ENCODE assay signal across 18 mouse cellular contexts in genomic region chrX:164901847-164902246, GRCm38 (mm10).
DNase-seq lines count a peak whose midpoint lies in the region; ATAC-seq and TF ChIP-seq lines count a peak whose summit lies in the region.
"Had no signal": no experiment of that assay in that cellular context is flagged by ENCODE, and none has a peak within 500 bp of the region (broad histone marks: within the 10 kb centered on the region; RNA-seq: fewer than 3 reads in every experiment).

No protein-coding gene starts in this region.

- peaks cover 2% of the 10 kb centered on the region; the same call in 1 of the 2 replicates for H3K27me3 ChIP-seq in stomach, embryonic 16.5 days (ENCODE audit: control insufficient read depth, insufficient read depth, low read length)
- no peaks in the 10 kb centered on the region for H3K27me3 ChIP-seq in stomach, postnatal 0 days (ENCODE audit: control insufficient read depth, insufficient read depth, low read length)
- H3K27me3 ChIP-seq: embryonic facial prominence, embryonic 12.5 days; forebrain, embryonic 13.5 days; forebrain, embryonic 15.5 days; Patski had no signal

- WGBS in stomach, embryonic 16.5 days: 49% methylated on average over 2 of the region's 2 CpGs
- WGBS in stomach, postnatal 0 days: 32% methylated on average over 2 of the region's 2 CpGs

- H3K27ac ChIP-seq in stomach, embryonic 16.5 days (ENCODE audit: low read length): no peak overlapping the region
- no peak overlapping the region for H3K27ac ChIP-seq in stomach, postnatal 0 days (replicated peaks)
- H3K27ac ChIP-seq: embryonic facial prominence, embryonic 10.5 days; embryonic facial prominence, embryonic 12.5 days; forebrain, embryonic 13.5 days; forebrain, embryonic 15.5 days had no signal

- peak; percentile 55 for ATAC-seq in frontal cortex, adult (ENCODE audit: low TSS enrichment)
- ATAC-seq in stomach, embryonic 16.5 days (ENCODE audit: insufficient read depth, low FRiP score): peak; percentile 53; the same call in 1 of the 2 replicates
- no peak for ATAC-seq in stomach, postnatal 0 days (ENCODE audit: low FRiP score, low TSS enrichment)
- ATAC-seq: activated CD4-positive, CD25-positive, alpha-beta regulatory T cell, adult 4 months; forebrain, embryonic 13.5 days; forebrain, embryonic 15.5 days; forebrain, postnatal 0 days had no signal

- TF ChIP-seq CTCF in stomach, postnatal 0 days (IDR thresholded peaks at IDR 0.05; ENCODE audit: low read depth): no peak

- no peaks in the 10 kb centered on the region for H3K9me3 ChIP-seq in stomach, embryonic 16.5 days (replicated peaks; ENCODE audit: control insufficient read depth, low read length)
- H3K9me3 ChIP-seq in stomach, postnatal 0 days (ENCODE audit: control insufficient read depth, low read length): no peaks in the 10 kb centered on the region
- H3K9me3 ChIP-seq: embryonic facial prominence, embryonic 10.5 days; embryonic facial prominence, embryonic 12.5 days; forebrain, embryonic 13.5 days; forebrain, embryonic 15.5 days had no signal

- H3K4me2 ChIP-seq in stomach, embryonic 16.5 days (ENCODE audit: low read depth, low read length): no peak overlapping the region
- no peak overlapping the region for H3K4me2 ChIP-seq in stomach, postnatal 0 days (replicated peaks; ENCODE audit: low read depth)
- H3K4me2 ChIP-seq: embryonic facial prominence, embryonic 12.5 days; forebrain, embryonic 13.5 days; forebrain, embryonic 15.5 days had no signal

- no peak for TF ChIP-seq EP300 in stomach, postnatal 0 days (optimal IDR thresholded peaks at IDR 0.05)

- no peak for DNase-seq in frontal cortex, adult 2 months (ENCODE audit: extremely low spot score in 1 of 2, low spot score in 1 of 2)
- DNase-seq in stomach, postnatal 0 days (ENCODE audit: low spot score): no peak
- no peak for DNase-seq in layer of hippocampus, postnatal 14 days (ENCODE audit: low spot score in 2 of 2)
- DNase-seq: adrenal gland, postnatal 10 days; cerebellum, adult 11-12 months; cerebellum, adult 2 months; cerebellum, adult 9-10 months; cerebellum, postnatal 10 days; cerebellum, postnatal 25 days; forebrain, postnatal 0 days had no signal

- H3K36me3 ChIP-seq in stomach, embryonic 16.5 days (ENCODE audit: control insufficient read depth, insufficient read depth, low read length): no peaks in the 10 kb centered on the region
- H3K36me3 ChIP-seq in stomach, postnatal 0 days (ENCODE audit: control insufficient read depth, insufficient read depth, low read length): no peaks in the 10 kb centered on the region
- H3K36me3 ChIP-seq: embryonic facial prominence, embryonic 10.5 days; embryonic facial prominence, embryonic 12.5 days; forebrain, embryonic 15.5 days had no signal

- H3K4me1 ChIP-seq in stomach, embryonic 16.5 days (ENCODE audit: control insufficient read depth, insufficient read depth, low read length): no peaks in the 10 kb centered on the region
- H3K4me1 ChIP-seq in stomach, postnatal 0 days (replicated peaks; ENCODE audit: control insufficient read depth, insufficient read depth): no peaks in the 10 kb centered on the region
- H3K4me1 ChIP-seq: embryonic facial prominence, embryonic 10.5 days; embryonic facial prominence, embryonic 12.5 days; forebrain, embryonic 13.5 days; forebrain, embryonic 15.5 days had no signal

- H3K4me3 ChIP-seq in stomach, embryonic 16.5 days (replicated peaks; ENCODE audit: low read length): no peak overlapping the region
- H3K4me3 ChIP-seq in stomach, postnatal 0 days (ENCODE audit: low read depth, low read length): no peak overlapping the region
- H3K4me3 ChIP-seq: embryonic facial prominence, embryonic 10.5 days; embryonic facial prominence, embryonic 12.5 days; forebrain, embryonic 13.5 days; forebrain, embryonic 15.5 days had no signal

- no peak overlapping the region for H3K9ac ChIP-seq in stomach, embryonic 16.5 days (ENCODE audit: low read length)
- H3K9ac ChIP-seq in stomach, postnatal 0 days (ENCODE audit: low read length): no peak overlapping the region
- H3K9ac ChIP-seq: embryonic facial prominence, embryonic 12.5 days; forebrain, embryonic 13.5 days; forebrain, embryonic 15.5 days; forebrain, postnatal 0 days had no signal
